Mouse (Mus musculus) gastrocnemius, postnatal 10 days (tissue): ENCODE data around the gene Fbxw24. TPM values are rescaled to one million over a fixed set of nuclear protein-coding genes. Genes with fewer than 3 reads are reported as not detected.
"Not testable (repeated sequence)": the region's sequence is repeated elsewhere in the genome, so short reads cannot be mapped to it uniquely, and the experiment has no call there.

Experiments used
- DNase-seq: peaks from one replicate; pipeline ENCODE4 v3.0.0; 2021; ENCODE audit warnings: mixed read lengths
- long read RNA-seq, 2 experiments: library from polyadenylated mRNA; stranded (forward); transcript quantifications; one replicate each; pipeline ENCODE4 v2.0.0; 2021
- total RNA-seq, 2 experiments: library from RNA; stranded (reverse); gene quantifications; 2 replicates each; pipeline ENCODE4 v1.2.3; 2021

Fbxw24 gene
- not detected for total RNA-seq
- long read RNA-seq, experiment 1: 0 reads
- long read RNA-seq, experiment 2: 0 reads

- DNase-seq: not testable (repeated sequence)
Observed at GRCm38 (mm10) chr9:109625957-109626356, at the start of gene Fbxw24. Gene Fbxw24, minus strand, starts transcription at chr9:109626057.

GRCm38 (mm10) chr9:109664552-109664951 is 38.7 kb upstream of the Fbxw24 start, which contains the start of gene Fbxw25:
Gene Fbxw25, minus strand, starts transcription at chr9:109664652.
- DNase-seq: not testable (repeated sequence)

GRCm38 (mm10) chr9:109606837-109607236 is 19.0 kb downstream of the Fbxw24 start:
- not testable (repeated sequence) for DNase-seq

- not testable (repeated sequence) for DNase-seq
Observed at GRCm38 (mm10) chr9:109602128-109602527, 23.7 kb downstream of the Fbxw24 start.

- no peak for DNase-seq
Observed at GRCm38 (mm10) chr9:109597226-109597625, 28.6 kb downstream of the Fbxw24 start.

GRCm38 (mm10) chr9:109594866-109595265 is 31.0 kb downstream of the Fbxw24 start:
- DNase-seq: no peak

- not testable (repeated sequence) for DNase-seq
Observed at GRCm38 (mm10) chr9:109568162-109568561, 57.7 kb downstream of the Fbxw24 start, which contains the start of gene Fbxw15. Gene Fbxw15, minus strand, starts transcription at chr9:109568262.

GRCm38 (mm10) chr9:109565546-109565945 is 60.3 kb downstream of the Fbxw24 start:
- DNase-seq: no peak

GRCm38 (mm10) chr9:109562106-109562505 is 63.8 kb downstream of the Fbxw24 start:
- not testable (repeated sequence) for DNase-seq

- no peak for DNase-seq
Observed at GRCm38 (mm10) chr9:109552483-109552882, 73.4 kb downstream of the Fbxw24 start.

Other genes starting within 250 kb of the Fbxw24 start
- gene Fbxw22, start 221.8 kb downstream of the Fbxw24 start, total RNA-seq: not detected
- not detected for gene Fbxw16, start 176.9 kb downstream of the Fbxw24 start, total RNA-seq
- gene Fbxw19, start 130.2 kb downstream of the Fbxw24 start, total RNA-seq: not detected
- gene Fbxw15, start 57.8 kb downstream of the Fbxw24 start, total RNA-seq: not detected
- not detected for gene Fbxw25, start 38.6 kb upstream of the Fbxw24 start, total RNA-seq
- gene Fbxw18, start 76.6 kb upstream of the Fbxw24 start, total RNA-seq: not detected
- not detected for gene Fbxw26, start 120.0 kb upstream of the Fbxw24 start, total RNA-seq
- not detected for gene Fbxw27, start 164.6 kb upstream of the Fbxw24 start, total RNA-seq
- gene Spink8, start 186.2 kb upstream of the Fbxw24 start, total RNA-seq: not detected
- gene Nme6, start 206.7 kb upstream of the Fbxw24 start, total RNA-seq: 10 to 100 TPM; 23.5 to 23.7 TPM
- gene Camp, start 223.6 kb upstream of the Fbxw24 start, total RNA-seq: 1 to 10 TPM in 1 of 2 experiments, not detected in 1; 7.8 TPM
- gene Cdc25a, start 249.5 kb upstream of the Fbxw24 start, total RNA-seq: 1 to 10 TPM; 6.2 to 9.2 TPM